Mouse (Mus musculus): ENCODE data around the gene Smurf1. TPM values are rescaled to one million over a fixed set of nuclear protein-coding genes. Genes with fewer than 3 reads are reported as not detected.

The Smurf1 gene
- total RNA-seq, 2 experiments from 2014 or later = 1.0 to 1.9 TPM

- ATAC-seq (replicated peaks; ENCODE audit: low FRiP score, low TSS enrichment, poor library complexity, severe bottlenecking) = no peak
Observed at GRCm38 (mm10) chr5:144881670-144882399, 83.8 kb downstream of the Smurf1 start.

DNA sequence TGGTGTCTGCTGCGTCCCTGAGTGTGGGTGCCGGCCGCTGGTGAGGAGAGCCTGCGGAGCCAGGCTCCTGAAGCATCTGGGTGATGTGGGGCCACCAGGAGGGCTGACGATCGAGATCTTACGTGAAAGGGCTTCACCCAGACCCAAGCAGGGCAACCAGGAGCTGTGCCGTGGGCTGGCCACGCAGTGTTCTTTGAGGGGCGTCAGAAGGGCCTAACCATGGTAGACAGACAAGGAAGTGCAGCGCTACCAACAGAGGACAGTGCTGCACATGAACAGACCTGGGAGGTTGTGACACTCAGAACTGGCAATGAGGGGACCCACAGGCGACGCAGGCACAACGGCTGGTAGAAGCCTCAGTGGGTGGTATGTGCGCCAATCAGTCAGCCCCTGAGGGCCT, 88.6 kb downstream of the Smurf1 start:
- no peak for ATAC-seq (replicated peaks; ENCODE audit: low FRiP score, low TSS enrichment, poor library complexity, severe bottlenecking)

DNA sequence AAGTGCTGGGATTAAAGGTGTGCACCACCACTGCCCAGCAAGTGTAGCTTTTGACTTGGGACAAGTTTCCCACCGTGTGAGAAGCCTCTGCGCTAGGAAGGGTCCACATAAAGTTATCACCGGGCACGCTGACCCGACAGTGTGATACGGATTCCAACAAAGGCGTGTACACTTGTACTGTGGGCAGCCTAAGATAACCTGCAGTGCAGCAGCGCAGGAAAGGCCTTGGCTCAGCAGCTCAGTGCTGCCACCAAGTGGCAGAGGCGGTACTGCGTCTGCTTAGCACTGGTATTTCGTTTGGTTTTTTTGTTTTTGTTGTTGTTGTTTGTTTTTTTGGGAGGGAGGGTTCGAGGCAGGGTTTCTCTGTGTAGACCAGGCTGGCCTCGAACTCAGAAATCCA, 89.8 kb downstream of the Smurf1 start:
- peak; percentile 91 for ATAC-seq (replicated peaks; ENCODE audit: low FRiP score, low TSS enrichment, poor library complexity, severe bottlenecking)

GRCm38 (mm10) chr5:144875227-144875626, 90.4 kb downstream of the Smurf1 start:
- ATAC-seq (replicated peaks; ENCODE audit: low FRiP score, low TSS enrichment, poor library complexity, severe bottlenecking) = no peak

DNA sequence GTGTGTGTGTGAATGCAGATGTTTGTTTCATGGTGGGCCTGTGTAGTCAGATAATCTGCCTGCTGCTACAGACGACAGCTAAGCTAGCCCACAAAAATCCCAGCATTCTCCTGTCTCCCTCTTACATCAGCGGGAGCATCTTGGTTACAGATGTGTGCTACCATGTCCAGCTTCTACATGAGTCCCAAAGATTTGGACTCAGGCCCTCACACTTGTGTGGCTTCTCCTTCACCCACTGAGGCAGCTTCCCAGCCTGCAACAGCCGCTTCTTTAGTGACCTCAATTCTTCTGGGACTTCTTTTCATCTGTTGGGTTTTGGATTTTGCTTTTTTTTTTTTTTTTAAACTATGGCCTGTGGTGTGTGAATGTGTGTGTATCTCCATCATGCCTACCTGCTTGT, 92.8 kb downstream of the Smurf1 start:
- ATAC-seq (replicated peaks; ENCODE audit: low FRiP score, low TSS enrichment, poor library complexity, severe bottlenecking) = no peak

GRCm38 (mm10) chr5:144872326-144872725, 93.3 kb downstream of the Smurf1 start:
- ATAC-seq (replicated peaks; ENCODE audit: low FRiP score, low TSS enrichment, poor library complexity, severe bottlenecking) = no peak

DNA sequence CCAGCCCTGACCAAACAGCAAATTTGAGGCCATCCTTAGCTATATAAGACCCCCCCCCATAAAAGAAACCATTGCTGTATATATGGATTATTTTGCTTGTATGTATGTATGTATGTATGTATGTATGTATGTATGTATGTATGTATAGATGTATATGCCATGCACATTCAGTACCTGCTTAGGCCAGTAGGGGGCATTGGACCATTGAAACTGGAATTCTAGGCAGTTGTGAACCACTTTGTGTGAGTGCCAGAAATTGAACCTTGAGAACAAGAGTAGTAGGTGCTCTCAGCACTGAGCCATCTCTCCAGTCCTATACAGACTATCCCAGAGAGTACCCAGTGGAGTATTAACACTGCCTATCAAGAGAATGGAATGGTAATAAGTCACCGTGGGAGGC, 93.9 kb downstream of the Smurf1 start:
- no peak for ATAC-seq (replicated peaks; ENCODE audit: low FRiP score, low TSS enrichment, poor library complexity, severe bottlenecking)

GRCm38 (mm10) chr5:144870782-144871181, 94.9 kb downstream of the Smurf1 start:
- no peak for ATAC-seq (replicated peaks; ENCODE audit: low FRiP score, low TSS enrichment, poor library complexity, severe bottlenecking)

DNA sequence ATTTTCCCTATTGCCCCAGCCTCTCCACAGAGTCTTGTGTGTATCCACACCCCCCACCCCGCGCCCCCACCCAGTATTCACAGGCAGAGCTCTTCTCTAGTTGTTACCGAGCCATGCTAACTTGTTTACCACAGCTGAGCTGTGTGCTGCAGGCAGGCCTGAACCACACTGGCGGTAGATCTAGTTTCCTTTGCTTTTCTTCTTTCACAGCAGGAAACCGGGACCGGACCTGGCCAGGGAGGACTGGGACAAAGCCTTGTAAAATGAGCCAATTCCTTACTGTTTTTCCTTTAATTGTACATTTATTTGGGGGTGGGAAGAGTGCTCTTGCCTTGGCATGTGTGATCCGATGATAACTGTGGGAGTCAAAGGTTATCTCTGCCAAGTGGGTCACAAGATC, 96.2 kb downstream of the Smurf1 start:
- ATAC-seq (replicated peaks; ENCODE audit: low FRiP score, low TSS enrichment, poor library complexity, severe bottlenecking) = no peak

- ATAC-seq (replicated peaks; ENCODE audit: low FRiP score, low TSS enrichment, poor library complexity, severe bottlenecking) = no peak
Observed at GRCm38 (mm10) chr5:144866923-144867322, 98.7 kb downstream of the Smurf1 start.

GRCm38 (mm10) chr5:144860913-144861312, 104.7 kb downstream of the Smurf1 start:
- ATAC-seq (replicated peaks; ENCODE audit: low FRiP score, low TSS enrichment, poor library complexity, severe bottlenecking) = 0 out of 2 replicates have a peak, but pooled peaks have one; percentile 4

- no peak for ATAC-seq (replicated peaks; ENCODE audit: low FRiP score, low TSS enrichment, poor library complexity, severe bottlenecking)
Observed at GRCm38 (mm10) chr5:144859284-144859683, 106.4 kb downstream of the Smurf1 start.

- no peak for ATAC-seq (replicated peaks; ENCODE audit: low FRiP score, low TSS enrichment, poor library complexity, severe bottlenecking)
Observed at GRCm38 (mm10) chr5:144858527-144858926, 107.1 kb downstream of the Smurf1 start.

DNA sequence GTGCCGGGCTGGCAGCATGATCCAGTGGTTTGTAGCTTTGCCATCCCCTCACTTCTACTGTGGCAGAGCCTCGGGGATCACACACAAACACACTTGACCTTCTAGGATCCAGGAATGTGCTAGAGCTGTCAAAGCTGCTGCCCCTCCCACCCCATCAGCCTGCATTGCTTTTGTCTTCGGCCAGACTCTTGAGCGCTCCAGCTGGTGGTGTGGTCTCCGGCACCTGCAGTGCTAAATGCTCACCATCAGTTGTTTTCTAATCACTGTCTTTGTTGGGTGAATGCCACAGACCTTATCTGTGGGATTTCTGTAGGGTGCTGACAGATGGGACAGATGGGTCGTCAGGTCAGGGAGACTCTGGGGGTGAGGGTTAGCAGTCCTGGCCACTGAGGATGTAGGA, 109.7 kb downstream of the Smurf1 start:
- no peak for ATAC-seq (replicated peaks; ENCODE audit: low FRiP score, low TSS enrichment, poor library complexity, severe bottlenecking)

DNA sequence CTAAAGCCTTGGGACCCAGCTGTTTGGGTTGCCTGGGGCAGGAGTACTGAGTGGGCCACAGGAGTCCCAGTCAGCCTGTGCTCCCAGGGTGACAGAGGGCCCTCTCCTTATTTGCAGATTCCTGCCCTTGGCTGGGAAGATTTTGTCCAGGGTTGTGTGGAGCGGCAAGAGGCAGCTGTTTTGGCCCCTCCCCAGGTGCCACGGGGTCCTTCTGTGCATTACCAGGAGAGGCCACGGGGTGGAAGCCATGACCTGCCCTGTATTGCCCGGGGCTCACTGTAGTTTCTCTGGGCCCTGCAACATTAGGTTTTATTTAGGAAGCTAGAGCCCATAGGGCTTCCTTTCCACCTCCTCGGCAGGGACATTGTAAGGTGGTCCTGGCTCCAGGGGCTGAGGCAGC, 111.7 kb downstream of the Smurf1 start:
- ATAC-seq (replicated peaks; ENCODE audit: low FRiP score, low TSS enrichment, poor library complexity, severe bottlenecking) = no peak

- no peak for ATAC-seq (replicated peaks; ENCODE audit: low FRiP score, low TSS enrichment, poor library complexity, severe bottlenecking)
Observed at GRCm38 (mm10) chr5:144851820-144852219, 113.8 kb downstream of the Smurf1 start.

- ATAC-seq (replicated peaks; ENCODE audit: low FRiP score, low TSS enrichment, poor library complexity, severe bottlenecking) = no peak
Observed at GRCm38 (mm10) chr5:144849932-144850331, 115.7 kb downstream of the Smurf1 start.

- no peak for ATAC-seq (replicated peaks; ENCODE audit: low FRiP score, low TSS enrichment, poor library complexity, severe bottlenecking)
Observed at GRCm38 (mm10) chr5:144848735-144849134, 116.9 kb downstream of the Smurf1 start.

DNA sequence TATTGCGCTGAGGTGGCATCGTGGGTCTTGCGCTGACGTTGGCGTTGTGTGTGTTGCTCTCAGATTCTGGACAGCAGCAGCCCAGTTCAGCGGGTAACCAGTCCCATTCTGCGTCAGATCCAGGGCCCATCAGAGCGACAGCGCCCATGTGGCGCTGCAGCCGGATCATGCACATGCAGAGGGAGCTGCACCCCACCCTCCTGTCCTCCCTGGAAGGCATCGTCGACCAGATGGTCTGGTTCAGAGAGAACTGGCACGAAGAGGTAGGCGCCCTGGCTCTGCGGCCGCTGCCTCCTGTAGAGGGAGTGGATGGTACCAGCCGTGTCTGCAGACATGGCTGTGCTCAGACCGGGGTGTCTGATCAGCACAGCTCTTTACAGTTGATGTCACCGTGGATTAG, 120.3 kb downstream of the Smurf1 start:
- no peak for ATAC-seq (replicated peaks; ENCODE audit: low FRiP score, low TSS enrichment, poor library complexity, severe bottlenecking)

- no peak for ATAC-seq (replicated peaks; ENCODE audit: low FRiP score, low TSS enrichment, poor library complexity, severe bottlenecking)
Observed at GRCm38 (mm10) chr5:144836100-144836499, 129.5 kb downstream of the Smurf1 start.

GRCm38 (mm10) chr5:144831840-144832469, 133.7 kb downstream of the Smurf1 start:
- peak; percentile 81 for ATAC-seq (replicated peaks; ENCODE audit: low FRiP score, low TSS enrichment, poor library complexity, severe bottlenecking)

All from megakaryocyte-erythroid progenitor cell, adult 5-6 weeks (primary cell).